Mouse (Mus musculus) kidney, postnatal 14 days (tissue): Measurements from ENCODE around the gene Slc16a6.
"Not testable (repeated sequence)": the region's sequence is repeated elsewhere in the genome, so short reads cannot be mapped to it uniquely, and the experiment has no call there.

Experiments
- DNase-seq: peaks from one replicate; pipeline ENCODE4 v3.0.0; 2022; ENCODE audit warnings: mixed read lengths

Gene Slc16a6

DNA sequence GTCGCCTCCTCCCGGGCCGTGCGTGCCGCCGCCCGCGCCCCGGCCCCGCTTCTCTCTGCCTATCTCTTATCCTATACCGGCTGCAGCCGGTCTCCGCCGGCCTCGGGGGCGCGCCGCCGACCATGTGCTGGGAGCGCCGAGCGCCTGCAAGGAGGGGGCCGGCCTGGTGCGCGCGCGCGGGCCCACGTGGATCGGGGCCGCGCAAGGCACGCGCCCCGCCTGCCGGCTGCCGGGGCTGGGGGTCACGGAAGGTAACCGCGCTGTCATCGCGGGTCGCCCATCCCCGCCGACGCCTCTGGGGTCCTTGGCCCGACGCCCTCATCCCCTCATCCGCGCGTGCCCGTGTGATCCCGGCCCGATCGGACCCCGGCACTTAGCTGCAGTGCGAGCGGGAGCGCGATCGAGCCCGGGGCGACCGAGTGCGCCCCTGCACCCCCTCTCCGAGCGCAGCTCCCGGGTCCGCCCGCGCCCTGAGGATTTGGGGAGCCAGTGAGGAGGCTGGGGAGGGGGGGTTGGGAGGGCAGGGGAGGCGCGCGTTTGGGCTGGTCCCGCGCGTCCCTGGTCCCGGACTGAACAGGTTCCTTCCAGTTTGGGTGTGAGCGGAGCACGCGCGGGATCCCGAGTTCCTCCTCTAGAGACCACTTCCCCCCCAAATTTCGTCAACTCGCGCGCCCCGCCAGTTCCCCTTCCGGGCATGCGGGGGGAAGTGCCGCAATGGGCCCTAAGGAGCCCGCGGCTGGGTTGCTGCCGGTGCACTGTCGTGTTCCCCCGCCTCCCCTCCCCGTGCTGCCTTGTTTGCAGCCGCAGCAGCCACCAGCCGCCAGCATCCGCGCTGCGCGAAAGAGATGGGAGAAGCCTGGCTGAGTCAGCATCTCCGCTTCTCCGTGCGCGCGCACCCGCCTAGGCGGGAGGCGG lies at the start of gene Slc16a6, which contains the start of gene Arsg:
Gene Slc16a6 (minus strand): TSS at position 428 of the 915 bp plus-strand sequence.
Gene Arsg (plus strand): TSS at position 204 of the 915 bp plus-strand sequence.
- DNase-seq = peak; percentile 84

DNA sequence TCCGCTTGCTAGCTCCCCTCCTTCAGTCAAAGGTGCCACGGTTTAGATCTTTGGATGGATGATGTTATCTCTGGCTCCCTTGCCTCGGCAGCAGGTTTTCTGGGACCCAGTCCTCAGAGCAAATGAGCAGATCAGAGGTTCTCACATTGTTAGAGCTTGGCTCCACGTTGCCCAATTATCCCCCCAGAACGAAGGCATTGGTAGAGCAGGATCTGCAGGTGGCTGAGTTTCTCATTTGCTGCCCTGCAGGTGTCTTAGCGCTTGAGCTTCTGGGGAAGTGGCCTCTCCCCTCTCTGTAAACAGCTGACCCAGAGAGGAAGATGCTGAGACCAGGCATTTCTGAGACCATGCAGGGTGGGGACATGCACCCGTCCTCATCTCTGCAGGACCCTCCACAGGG lies 47.6 kb upstream of the Slc16a6 start:
- DNase-seq = no peak

DNA sequence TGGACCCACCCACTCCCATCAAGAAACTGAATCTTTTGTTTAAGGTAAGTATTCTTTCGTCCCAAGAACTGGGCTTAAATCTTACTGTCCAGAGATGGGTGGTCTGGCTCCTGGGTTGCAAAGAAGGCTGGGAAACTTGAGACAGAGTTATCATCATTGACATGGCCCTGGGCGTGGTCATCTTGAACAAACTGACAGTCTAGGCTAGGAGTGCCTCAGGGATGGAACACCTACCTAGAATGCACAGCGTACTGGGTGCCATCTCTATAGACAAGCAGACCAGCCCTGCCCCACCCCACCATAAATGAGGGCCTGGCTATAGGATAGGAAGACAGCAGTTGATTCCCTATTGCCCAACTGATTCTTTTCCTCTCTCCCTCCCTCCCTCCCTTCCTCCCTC lies 44.4 kb upstream of the Slc16a6 start:
- DNase-seq = no peak

DNA sequence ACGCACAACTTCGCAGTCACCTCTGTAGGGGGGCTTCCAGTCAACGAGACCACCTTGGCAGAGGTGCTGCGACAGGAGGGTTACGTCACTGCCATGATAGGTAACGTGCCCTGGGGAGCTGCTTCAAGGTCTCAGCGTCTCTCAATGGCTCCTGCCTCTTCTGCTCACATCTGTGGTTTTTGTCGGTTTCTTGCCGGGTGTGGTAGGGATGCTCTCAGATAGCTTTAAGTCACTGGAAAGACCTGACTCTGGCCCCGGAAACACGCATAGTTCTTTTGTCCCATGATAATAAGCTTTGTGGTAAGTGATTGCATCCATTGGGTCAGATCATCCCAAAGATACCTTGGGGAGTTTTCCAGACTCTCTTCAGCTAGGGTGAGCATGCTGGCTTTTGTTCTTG lies 43.9 kb upstream of the Slc16a6 start:
- no peak for DNase-seq

DNA sequence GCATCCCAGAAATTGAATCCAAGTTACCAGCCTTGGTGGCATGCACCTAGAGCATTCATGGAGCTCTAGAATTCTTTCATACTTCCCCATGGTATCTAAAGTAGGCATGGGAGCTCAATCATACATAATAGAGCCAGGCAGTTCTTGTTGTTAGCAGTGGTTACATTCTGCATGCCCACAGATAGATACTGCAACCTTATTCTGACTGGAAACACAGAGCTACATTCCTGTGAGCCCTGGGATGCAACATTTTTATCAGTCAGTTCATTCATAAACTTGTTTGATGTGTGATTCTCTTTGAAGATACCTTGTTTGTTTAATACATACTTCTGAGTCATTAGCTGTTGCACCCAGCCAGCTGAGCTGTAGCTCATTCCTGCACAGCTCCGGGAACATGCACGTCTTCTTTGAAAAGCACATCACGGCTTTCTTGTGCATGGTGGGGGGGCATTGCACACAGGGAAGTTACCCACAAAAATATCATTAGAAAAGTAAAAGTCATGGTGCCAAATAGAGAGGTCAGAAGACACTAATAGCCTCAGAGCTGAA lies 40.7 kb upstream of the Slc16a6 start:
- DNase-seq = no peak

DNA sequence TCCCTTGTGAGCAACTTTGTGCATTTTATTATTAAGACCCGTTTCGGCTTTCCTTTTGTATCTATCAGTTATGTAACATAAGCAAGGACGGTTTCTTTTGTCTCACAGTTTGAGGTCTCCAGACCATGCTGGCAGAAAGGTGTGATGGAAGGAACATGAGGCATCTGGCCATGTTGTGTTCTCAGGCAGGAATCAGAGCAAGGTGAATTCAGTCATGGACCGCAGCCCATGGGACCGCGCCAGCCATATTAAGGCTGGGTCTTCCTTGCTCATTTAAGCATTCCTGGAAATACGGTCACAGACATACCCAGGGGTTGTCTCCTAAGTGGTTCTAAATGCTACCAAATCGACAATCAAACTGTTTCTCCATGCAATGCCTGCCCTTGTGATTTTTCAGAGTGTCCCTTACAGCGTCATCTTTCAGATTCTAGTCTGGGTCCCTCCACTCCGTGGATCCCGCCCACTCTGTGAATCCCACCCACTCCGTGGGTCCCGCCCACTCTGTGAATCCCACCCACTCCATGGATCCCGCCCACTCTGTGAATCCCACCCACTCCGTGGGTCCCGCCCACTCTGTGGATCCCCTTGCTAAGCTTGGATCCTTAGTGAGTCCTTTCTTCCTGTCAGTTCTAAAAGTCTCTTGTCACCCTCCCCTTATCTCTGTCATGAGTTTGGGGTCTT lies 39.7 kb upstream of the Slc16a6 start:
- no peak for DNase-seq

DNA sequence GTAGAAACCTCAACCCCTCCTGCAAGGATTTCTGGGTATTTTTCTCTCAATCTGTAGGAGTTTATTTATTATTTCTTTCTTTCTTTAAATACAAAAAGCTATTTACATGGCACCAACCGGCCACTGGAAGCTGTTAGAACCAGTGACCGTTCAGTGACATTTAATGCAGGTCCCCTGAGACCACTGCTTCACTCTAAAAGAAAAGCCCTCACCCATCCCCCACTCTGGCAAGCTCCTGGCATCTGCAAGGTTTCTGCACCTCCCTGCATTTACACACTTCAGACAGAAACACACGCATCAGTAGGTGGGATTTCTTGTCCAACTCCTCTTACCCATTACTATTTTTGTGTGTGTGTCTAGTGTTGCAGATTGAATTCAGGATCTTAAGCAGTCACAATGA lies 33.7 kb upstream of the Slc16a6 start:
- DNase-seq = no peak

DNA sequence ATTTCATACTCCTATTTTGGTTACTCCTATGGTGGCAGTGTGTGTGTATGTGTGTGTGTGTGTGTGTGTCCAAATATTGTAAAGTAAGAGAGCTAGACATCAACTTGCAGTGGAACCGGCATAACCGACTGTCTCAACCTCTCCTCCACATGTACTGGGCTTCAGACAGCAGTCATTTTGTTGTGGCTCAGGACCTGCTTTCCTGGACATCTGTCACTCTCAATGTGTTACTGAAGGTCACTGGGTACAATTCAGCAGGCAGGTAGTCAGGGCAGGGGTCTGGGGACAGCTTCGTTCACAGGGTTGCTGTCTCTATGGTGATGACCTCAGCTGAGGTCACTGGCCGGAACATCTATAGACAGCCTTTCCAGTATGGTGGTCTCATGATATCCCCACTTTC lies 32.4 kb upstream of the Slc16a6 start:
- no peak for DNase-seq

DNA sequence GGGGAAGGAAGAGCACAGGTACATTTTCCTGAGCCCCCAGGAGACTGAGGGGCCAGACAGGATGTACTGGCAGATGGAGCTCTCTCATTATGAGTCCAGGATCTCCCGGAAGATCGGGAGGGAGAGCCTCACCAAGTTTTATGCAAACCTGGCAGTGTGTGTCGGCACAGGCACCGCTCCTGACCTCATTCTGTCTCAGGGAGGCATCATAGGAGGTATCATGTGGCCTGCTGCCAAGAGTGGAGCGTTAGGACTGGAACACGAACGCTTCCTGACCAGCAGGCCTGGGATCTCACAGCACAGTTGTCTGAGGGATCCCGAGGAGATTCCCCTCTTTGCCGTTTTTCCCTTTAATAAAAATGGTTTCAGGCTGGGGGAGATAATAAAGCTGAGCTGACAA lies 31.6 kb upstream of the Slc16a6 start:
- peak; percentile 71 for DNase-seq

DNA sequence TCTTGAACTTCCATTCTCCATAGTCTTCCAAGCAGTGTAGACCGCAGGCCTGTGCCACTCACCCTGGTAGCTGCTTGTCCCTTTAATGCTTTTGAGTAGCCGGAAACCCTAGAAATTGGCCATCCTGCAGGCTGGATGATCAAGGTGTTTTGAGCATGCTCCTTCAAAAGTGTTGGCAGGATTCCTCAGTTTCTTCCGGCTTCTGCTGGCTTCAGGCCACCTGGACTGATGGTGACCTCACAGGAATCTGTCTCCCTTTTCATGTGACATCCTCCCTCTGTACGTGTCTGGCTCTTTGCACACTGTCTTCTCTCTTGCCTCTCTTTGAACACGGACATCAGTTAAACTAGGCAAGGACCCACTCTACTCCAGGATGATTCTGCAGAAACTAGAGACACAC lies 26.8 kb upstream of the Slc16a6 start:
- DNase-seq = peak; percentile 74

DNA sequence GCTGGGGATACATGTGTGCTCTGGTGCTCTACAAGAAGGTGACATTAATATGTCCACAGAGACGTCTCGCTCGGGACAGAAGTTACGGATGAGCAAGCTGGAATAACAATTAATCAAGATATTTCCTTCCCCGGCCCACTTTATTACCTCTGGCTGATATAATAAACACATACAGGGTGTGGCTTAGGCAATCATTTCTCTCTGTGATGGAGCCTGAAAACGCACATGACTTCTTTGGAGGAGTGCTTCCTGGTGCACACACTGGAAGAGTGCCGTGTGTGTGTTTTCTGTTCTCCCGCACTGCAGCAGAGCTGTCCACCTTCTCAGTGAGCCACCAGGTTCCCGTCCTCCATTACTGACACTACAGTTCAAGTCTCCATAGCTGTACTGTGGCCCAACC lies 24.6 kb upstream of the Slc16a6 start:
- DNase-seq = no peak

DNA sequence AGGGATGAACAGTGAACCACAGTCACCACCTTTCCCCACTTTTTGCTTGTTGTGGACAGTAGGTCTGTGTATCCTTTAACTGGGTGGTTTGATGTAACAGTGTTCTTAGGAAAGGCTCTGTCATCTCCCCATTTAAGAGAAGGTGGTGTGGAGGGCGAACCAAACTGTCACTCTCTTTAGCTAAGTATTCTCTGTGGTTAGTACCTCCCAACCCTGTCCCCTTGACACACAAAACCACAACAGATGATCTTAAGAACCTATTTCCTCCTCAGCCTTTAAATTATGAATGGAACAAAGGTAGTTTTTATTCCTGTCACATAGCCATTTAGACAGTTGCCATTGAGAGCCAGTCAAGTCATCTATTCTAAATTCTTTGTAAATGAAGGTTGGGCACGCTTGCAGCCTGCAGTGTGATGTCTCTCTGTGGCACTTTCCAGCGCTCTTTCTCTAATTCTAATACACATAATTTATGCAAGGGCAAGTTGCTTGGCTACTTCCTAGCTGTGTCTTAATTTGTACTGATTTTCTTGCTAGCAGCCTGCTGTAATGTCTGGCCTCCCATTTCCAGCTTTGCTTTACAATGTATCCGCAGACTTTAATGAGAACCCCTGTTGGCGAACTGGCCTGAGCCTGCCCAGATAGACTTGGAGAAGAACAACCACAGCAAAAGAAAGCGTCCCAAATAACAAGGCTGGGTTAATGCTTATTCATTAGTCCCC lies 23.8 kb upstream of the Slc16a6 start:
- no peak for DNase-seq

DNA sequence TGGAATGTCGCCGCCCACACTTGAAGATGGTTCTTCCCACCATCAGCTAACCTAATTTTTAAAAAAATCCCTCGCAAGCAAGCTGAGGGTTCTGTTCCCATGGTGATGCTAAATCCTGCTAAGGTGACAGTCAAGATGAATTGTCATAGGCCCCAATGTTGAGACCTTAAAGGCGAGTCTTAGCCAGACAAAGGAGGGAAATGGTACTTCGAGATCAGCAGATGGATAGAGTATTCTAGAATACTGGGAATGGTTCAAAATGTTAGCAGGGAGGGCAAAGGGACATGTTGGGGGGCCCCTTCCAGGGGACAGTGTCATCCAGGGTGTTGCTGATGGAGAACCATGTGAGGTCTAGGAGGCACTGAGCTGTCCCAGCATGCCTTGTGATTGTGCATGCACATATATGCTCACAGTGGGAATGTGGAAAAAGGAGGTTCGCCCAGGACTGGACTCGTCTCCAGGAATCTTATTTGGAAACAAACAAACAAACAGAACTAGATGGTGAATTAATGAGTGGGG lies 23.1 kb upstream of the Slc16a6 start:
- no peak for DNase-seq

DNA sequence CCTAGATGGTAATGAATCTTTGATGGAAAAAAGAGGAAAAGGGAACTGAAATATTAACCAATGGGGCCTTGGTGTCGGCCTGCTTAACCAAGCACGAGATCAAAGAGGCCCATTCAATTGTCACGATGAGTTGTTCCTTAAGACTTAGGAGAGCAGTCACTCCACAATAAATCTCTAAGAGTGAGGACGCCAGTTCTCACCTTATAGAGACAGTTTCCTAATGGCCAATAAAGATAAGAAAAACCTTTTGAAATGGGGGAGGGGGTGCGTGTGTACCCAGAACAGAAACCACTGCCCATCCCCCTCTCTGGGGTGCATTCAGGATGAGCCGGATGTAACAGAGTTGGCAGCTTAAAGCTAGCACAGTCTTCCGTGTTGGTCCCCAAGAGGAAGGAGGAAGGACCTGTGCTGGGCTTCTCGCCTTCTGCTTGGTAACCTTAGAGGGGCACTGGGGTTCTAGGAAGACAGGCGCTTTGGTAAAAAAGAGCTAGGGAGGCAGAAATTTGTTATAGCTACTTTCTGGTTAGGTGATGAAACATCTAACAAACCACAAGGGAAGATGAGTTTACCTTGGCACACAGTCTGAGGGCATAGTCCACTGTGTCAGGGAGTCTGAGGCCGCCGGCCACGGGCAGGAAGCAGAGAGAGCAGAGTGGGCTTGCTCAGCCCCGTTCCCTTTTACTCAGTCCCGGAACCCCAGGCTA lies 22.5 kb upstream of the Slc16a6 start:
- DNase-seq = peak; percentile 45

DNA sequence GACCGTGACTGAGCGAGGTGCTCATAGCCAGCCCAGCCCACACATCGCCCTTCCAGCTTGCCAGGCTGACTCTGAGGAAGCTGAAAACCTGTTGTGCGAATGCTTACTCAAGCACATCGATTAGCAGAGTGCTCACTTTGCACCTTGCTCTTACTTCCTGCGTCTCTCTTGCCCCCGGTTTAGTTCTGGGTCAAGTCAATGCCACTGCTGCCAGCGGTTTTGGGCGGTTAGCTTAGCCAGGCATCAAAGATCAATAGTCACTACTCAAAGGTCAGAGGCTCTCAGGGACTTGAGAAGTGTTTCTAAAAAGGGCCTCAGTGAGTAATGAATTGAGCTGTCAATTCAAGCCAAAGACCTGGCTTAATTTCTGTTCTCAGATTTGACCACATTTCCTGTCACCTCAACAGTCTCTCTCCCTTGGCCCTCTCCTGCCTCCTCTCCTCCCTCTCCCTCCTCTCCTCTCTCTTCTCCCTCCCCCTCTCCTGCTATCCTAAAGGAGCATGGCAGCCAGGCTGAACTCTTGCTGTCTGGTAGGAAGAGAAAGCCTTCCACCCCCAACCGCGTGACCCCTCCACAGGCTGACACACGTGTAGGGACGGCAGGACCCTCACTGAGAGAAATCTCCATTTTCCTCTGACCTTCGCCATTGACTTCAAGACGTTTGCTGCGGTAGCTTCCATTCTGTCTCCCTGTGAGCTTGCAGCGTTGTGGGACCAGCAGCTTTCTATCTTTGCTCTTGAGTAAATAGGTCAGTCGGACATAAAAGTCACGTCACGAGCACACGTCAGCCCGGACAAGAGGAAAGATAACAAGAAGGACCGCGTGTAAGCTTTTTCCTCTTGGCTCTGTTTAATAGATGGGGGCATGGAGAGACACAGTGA lies 21.7 kb upstream of the Slc16a6 start:
- DNase-seq = peak; percentile 72

DNA sequence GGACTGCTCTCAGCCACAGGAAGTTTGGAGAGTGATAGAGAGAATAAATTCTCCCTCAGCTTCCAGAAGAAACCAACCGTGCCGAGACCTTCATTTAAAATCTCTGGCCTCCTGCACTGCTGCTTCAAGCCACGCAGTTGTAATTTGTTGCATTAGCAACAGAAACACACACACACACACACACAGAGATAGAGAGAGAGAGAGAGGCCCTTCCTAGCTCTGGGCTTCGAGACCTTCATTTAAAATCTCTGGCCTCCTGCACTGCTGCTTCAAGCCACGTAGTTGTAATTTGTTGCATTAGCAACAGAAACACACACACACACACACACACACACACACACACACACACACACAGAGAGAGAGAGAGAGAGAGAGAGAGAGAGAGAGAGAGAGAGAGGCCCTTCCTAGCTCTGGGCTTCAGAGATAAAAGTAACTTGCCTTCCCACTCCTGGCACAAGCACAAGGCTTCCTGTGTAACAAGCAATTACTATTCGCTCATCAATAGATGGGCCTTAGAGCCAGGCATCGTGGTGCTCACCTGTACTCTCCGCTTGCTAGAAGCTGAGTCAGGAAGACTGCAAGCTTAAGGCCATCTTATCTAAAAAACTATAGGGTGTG lies 19.6 kb upstream of the Slc16a6 start:
- DNase-seq = not testable (repeated sequence)

DNA sequence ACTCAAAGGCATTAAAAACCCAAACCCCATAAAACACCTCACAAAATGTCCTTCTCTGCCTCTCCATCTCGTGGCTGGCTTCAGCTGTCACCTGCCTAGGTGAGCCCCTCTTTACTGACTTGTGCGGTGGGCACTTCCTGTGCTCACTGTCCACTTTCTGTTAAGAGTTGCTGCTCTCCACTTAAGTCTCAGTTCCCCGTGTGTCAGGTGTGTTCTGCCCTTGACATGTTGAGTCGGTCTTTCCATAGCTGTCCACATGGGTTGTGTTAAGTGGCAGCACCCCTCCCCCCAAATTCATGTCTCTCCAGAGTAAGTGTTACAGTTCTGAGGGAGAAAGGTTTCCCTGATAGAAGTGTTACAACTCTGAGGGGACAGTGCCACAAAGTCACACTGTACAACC lies 18.4 kb upstream of the Slc16a6 start:
- DNase-seq = no peak

DNA sequence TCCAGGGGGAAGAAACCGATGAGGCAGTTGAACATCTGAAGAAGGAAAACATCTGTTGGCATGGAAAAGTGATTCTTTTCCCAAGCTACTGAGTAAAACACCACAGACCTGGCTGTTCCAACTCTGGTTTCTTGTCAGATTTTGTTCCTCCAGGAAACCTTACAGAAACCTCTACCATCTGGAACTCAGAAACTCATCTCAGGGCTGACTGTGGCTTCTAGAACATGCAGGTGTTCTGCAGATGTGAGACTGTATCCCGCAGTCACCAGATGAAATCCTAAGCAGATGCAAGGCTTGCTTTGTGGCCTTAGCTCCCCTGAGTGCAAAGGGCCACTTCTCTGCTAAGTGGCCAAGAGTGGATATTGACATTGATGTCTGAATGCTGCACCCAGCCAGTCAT lies 16.4 kb upstream of the Slc16a6 start:
- no peak for DNase-seq

DNA sequence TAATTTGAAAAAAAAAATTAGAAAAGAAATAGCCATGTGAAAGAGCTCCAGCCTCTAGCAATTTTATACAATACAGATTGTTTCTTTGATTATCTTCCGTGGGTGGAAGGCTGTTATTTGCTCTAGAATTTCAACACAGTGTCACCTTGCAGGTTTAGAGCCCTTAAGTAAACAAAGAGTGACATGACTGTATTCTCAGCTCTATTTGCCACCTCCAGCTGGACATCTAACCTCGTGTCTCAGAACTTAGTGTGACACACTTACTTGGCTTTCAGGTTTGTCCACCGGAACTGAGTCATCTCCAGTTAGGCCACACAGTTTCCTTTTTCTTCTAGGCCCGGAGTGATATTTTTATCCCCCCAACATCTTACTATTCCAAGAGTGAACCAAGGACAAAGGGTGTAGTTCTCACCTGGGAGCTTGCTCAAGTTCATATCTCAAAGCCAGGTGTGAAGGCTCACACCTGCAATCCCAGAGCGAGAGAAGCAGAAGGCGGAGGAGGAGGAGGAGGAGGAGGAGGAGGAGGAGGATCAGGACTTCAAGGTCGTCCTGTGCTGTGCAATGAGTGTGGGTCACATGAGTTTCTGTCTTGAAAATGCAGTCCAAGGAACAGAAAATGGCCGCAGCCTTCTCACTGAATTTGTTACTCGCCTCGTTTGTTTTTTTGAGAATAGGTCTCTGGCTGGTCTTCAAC lies 14.7 kb upstream of the Slc16a6 start:
- no peak for DNase-seq

DNA sequence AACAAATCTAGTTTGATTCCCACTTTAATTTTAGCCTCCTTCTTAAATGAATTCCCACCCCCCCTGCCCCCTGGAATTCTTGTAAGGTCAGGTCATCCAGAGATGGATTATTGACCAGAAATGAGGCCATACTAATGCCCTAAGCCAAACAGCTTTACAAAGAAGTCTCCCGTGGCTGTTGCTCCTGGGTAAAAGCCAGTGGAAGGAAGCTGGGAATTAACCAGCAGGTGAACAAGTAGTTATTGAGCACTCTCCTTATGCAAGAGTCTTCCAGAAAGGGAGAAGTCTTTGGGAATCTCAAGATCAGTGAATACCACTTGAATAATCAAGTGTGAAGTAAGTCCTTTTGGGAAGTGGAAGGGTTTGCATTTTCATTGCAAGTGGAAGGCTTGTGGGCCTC lies 13.7 kb upstream of the Slc16a6 start:
- no peak for DNase-seq
